Mouse (Mus musculus): Measurements from ENCODE around the gene Kcnq5. TPM values are rescaled to one million over a fixed set of nuclear protein-coding genes. Genes with fewer than 3 reads are reported as not detected.

Kcnq5 gene
- polyA plus RNA-seq, 1 experiment from 2014 or later, result 2.3 TPM

GRCm38 (mm10) chr1:21836337-21836736 is 125.4 kb downstream of the Kcnq5 start:
- Histone ChIP-seq H3K9me3 (replicated peaks) (no peaks in the 10 kb centered on the region), H3K27ac (replicated peaks) (no peak overlapping the region), H3K4me3 (replicated peaks) (no peak overlapping the region), H3K9ac (replicated peaks) (no peak overlapping the region), H3K36me3 (no peaks in the 10 kb centered on the region), H3K4me2 (no peak overlapping the region), H3K4me1 (no peaks in the 10 kb centered on the region), H3K27me3 (replicated peaks) (no peaks in the 10 kb centered on the region)
- ATAC-seq (ENCODE audit: low FRiP score), result no peak
- WGBS, result 86% methylated on average over 3 of the region's 3 CpGs

- no peak overlapping the region for H3K4me3 ChIP-seq (replicated peaks)
- no peak; the same call in 1 of the 2 replicates for ATAC-seq (ENCODE audit: low FRiP score)
- H3K36me3 ChIP-seq, result no peaks in the 10 kb centered on the region
- no peaks in the 10 kb centered on the region for H3K27me3 ChIP-seq (replicated peaks)
- no peaks in the 10 kb centered on the region for H3K9me3 ChIP-seq (replicated peaks)
- H3K9ac ChIP-seq (replicated peaks), result no peak overlapping the region
- no peak overlapping the region for H3K27ac ChIP-seq (replicated peaks)
- WGBS, result 69% methylated on average over 6 of the region's 6 CpGs
- no peaks in the 10 kb centered on the region for H3K4me1 ChIP-seq
- H3K4me2 ChIP-seq, result no peak overlapping the region
These were observed 131.8 kb downstream of the Kcnq5 start for GRCm38 (mm10) chr1:21829909-21830455.

GRCm38 (mm10) chr1:21820066-21820630 is 141.6 kb downstream of the Kcnq5 start:
- WGBS, result 31% methylated on average over 10 of the region's 10 CpGs
- Histone ChIP-seq H3K9ac (replicated peaks) (no peak overlapping the region), H3K4me1 (no peaks in the 10 kb centered on the region), H3K9me3 (replicated peaks) (no peaks in the 10 kb centered on the region), H3K27me3 (replicated peaks) (no peaks in the 10 kb centered on the region), H3K36me3 (no peaks in the 10 kb centered on the region), H3K27ac (replicated peaks) (no peak overlapping the region), H3K4me3 (replicated peaks) (no peak overlapping the region), H3K4me2 (no peak overlapping the region)
- no peak for ATAC-seq (ENCODE audit: low FRiP score)

GRCm38 (mm10) chr1:21805064-21805463 is 156.7 kb downstream of the Kcnq5 start:
- Histone ChIP-seq H3K9me3 (replicated peaks) (no peaks in the 10 kb centered on the region), H3K36me3 (no peaks in the 10 kb centered on the region), H3K27me3 (replicated peaks) (no peaks in the 10 kb centered on the region), H3K4me1 (no peaks in the 10 kb centered on the region), H3K27ac (replicated peaks) (no peak overlapping the region), H3K4me3 (replicated peaks) (no peak overlapping the region), H3K4me2 (no peak overlapping the region), H3K9ac (replicated peaks) (no peak overlapping the region)
- WGBS, result 76% methylated on average over 2 of the region's 2 CpGs
- no peak for ATAC-seq (ENCODE audit: low FRiP score)

- 68% methylated on average over 2 of the region's 2 CpGs for WGBS
- Histone ChIP-seq H3K36me3 (no peaks in the 10 kb centered on the region), H3K4me2 (no peak overlapping the region), H3K4me3 (replicated peaks) (no peak overlapping the region), H3K9me3 (replicated peaks) (no peaks in the 10 kb centered on the region), H3K27ac (replicated peaks) (no peak overlapping the region), H3K4me1 (no peaks in the 10 kb centered on the region), H3K27me3 (replicated peaks) (no peaks in the 10 kb centered on the region), H3K9ac (replicated peaks) (no peak overlapping the region)
- ATAC-seq (ENCODE audit: low FRiP score), result no peak
These were observed 157.3 kb downstream of the Kcnq5 start for GRCm38 (mm10) chr1:21804477-21804866.

GRCm38 (mm10) chr1:21803751-21804476 is 157.8 kb downstream of the Kcnq5 start:
- Histone ChIP-seq H3K4me1 (no peaks in the 10 kb centered on the region), H3K9me3 (replicated peaks) (no peaks in the 10 kb centered on the region), H3K4me3 (replicated peaks) (no peak overlapping the region), H3K27ac (replicated peaks) (no peak overlapping the region), H3K36me3 (no peaks in the 10 kb centered on the region), H3K27me3 (replicated peaks) (no peaks in the 10 kb centered on the region), H3K9ac (replicated peaks) (no peak overlapping the region), H3K4me2 (no peak overlapping the region)
- WGBS, result 82% methylated on average over 5 of the region's 5 CpGs
- no peak for ATAC-seq (ENCODE audit: low FRiP score)

- Histone ChIP-seq H3K4me1 (no peaks in the 10 kb centered on the region), H3K27ac (replicated peaks) (no peak overlapping the region), H3K4me2 (no peak overlapping the region), H3K9me3 (replicated peaks) (no peaks in the 10 kb centered on the region), H3K27me3 (replicated peaks) (no peaks in the 10 kb centered on the region), H3K9ac (replicated peaks) (no peak overlapping the region), H3K36me3 (no peaks in the 10 kb centered on the region), H3K4me3 (replicated peaks) (no peak overlapping the region)
- WGBS, result 86% methylated on average over 5 of the region's 5 CpGs
- no peak for ATAC-seq (ENCODE audit: low FRiP score)
These were observed 181.0 kb downstream of the Kcnq5 start for GRCm38 (mm10) chr1:21780746-21781145.

GRCm38 (mm10) chr1:21777560-21777959 is 184.2 kb downstream of the Kcnq5 start:
- Histone ChIP-seq H3K27ac (replicated peaks) (no peak overlapping the region), H3K4me1 (no peaks in the 10 kb centered on the region), H3K9ac (replicated peaks) (no peak overlapping the region), H3K4me3 (replicated peaks) (no peak overlapping the region), H3K4me2 (no peak overlapping the region), H3K36me3 (no peaks in the 10 kb centered on the region), H3K27me3 (replicated peaks) (no peaks in the 10 kb centered on the region), H3K9me3 (replicated peaks) (no peaks in the 10 kb centered on the region)
- ATAC-seq (ENCODE audit: low FRiP score), result no peak
- WGBS, result 83% methylated on average over 5 of the region's 5 CpGs

GRCm38 (mm10) chr1:21773931-21774330 is 187.8 kb downstream of the Kcnq5 start:
- no peak for ATAC-seq (ENCODE audit: low FRiP score)
- 66% methylated on average over 5 of the region's 5 CpGs for WGBS

GRCm38 (mm10) chr1:21770494-21770893 is 191.2 kb downstream of the Kcnq5 start:
- no peak overlapping the region for H3K27ac ChIP-seq (replicated peaks)
- no peak overlapping the region for H3K4me3 ChIP-seq (replicated peaks)
- no peaks in the 10 kb centered on the region for H3K9me3 ChIP-seq (replicated peaks)
- H3K4me1 ChIP-seq, result no peaks in the 10 kb centered on the region
- no peaks in the 10 kb centered on the region for H3K36me3 ChIP-seq
- no peak overlapping the region for H3K9ac ChIP-seq (replicated peaks)
- no peak for ATAC-seq (ENCODE audit: low FRiP score)
- 83% methylated on average over 1 of the region's 1 CpGs for WGBS
- H3K27me3 ChIP-seq (replicated peaks), result no peaks in the 10 kb centered on the region
- H3K4me2 ChIP-seq, result no peak overlapping the region

More at GRCm38 (mm10) chr1:21773931-21774330, 187.8 kb downstream of the Kcnq5 start:
- no peaks in the 10 kb centered on the region for H3K9me3 ChIP-seq (replicated peaks)
- H3K27ac ChIP-seq (replicated peaks), result no peak overlapping the region
- no peak overlapping the region for H3K9ac ChIP-seq (replicated peaks)
- H3K4me2 ChIP-seq, result no peak overlapping the region
- H3K27me3 ChIP-seq (replicated peaks), result no peaks in the 10 kb centered on the region
- H3K4me3 ChIP-seq (replicated peaks), result no peak overlapping the region
- no peaks in the 10 kb centered on the region for H3K4me1 ChIP-seq
- H3K36me3 ChIP-seq, result no peaks in the 10 kb centered on the region

- no peaks in the 10 kb centered on the region for H3K36me3 ChIP-seq
- H3K4me3 ChIP-seq (replicated peaks), result no peak overlapping the region
- H3K27ac ChIP-seq (replicated peaks), result no peak overlapping the region
- 86% methylated on average over 1 of the region's 1 CpGs for WGBS
- no peaks in the 10 kb centered on the region for H3K4me1 ChIP-seq
- no peak for ATAC-seq (ENCODE audit: low FRiP score)
- no peaks in the 10 kb centered on the region for H3K27me3 ChIP-seq (replicated peaks)
- H3K4me2 ChIP-seq, result no peak overlapping the region
- H3K9ac ChIP-seq (replicated peaks), result no peak overlapping the region
- no peaks in the 10 kb centered on the region for H3K9me3 ChIP-seq (replicated peaks)
These were observed 212.4 kb downstream of the Kcnq5 start for GRCm38 (mm10) chr1:21749297-21749696.

GRCm38 (mm10) chr1:21729131-21729530 is 232.6 kb downstream of the Kcnq5 start:
- H3K9ac ChIP-seq (replicated peaks), result no peak overlapping the region
- WGBS, result 90% methylated on average over 1 of the region's 1 CpGs
- no peak for ATAC-seq (ENCODE audit: low FRiP score)
- no peaks in the 10 kb centered on the region for H3K27me3 ChIP-seq (replicated peaks)
- H3K9me3 ChIP-seq (replicated peaks), result no peaks in the 10 kb centered on the region
- no peak overlapping the region for H3K4me3 ChIP-seq (replicated peaks)
- H3K36me3 ChIP-seq, result no peaks in the 10 kb centered on the region
- H3K4me1 ChIP-seq, result no peaks in the 10 kb centered on the region
- no peak overlapping the region for H3K27ac ChIP-seq (replicated peaks)
- H3K4me2 ChIP-seq, result no peak overlapping the region

Measured in neural tube, embryonic 15.5 days (tissue).